Mouse (Mus musculus) left cerebral cortex, adult 6 months (tissue): ENCODE measurements around the gene Lnx1. TPM values are rescaled to one million over a fixed set of nuclear protein-coding genes. Genes with fewer than 3 reads are reported as not detected.

Experiments used
- long read RNA-seq, 2 experiments: library from polyadenylated mRNA; unstranded; transcript quantifications; one replicate each; pipeline ENCODE4 v2.0.0; 2019 to 2020
- polyA plus RNA-seq: library from polyadenylated mRNA; unstranded; fragments of <200 nt; fragmentation: Nextera tagmentation; gene quantifications from 2 replicates; pipeline ENCODE4 v1.2.3, GENCODE M21; 2021

The Lnx1 gene
- polyA plus RNA-seq: 11.5 and 12.9 TPM in 2 replicates
- long read RNA-seq, experiment 1, transcript Lnx1-205 (10 exons, 2,259 nt): major isoform, 69 of 146 reads
- long read RNA-seq, experiment 1, partial matches to known transcripts: 14 of 146 reads
- long read RNA-seq, experiment 1, other reads (novel, unspliced or antisense): 61 of 146 reads
- long read RNA-seq, experiment 2, transcript Lnx1-205 (10 exons, 2,259 nt): major isoform, 7 of 12 reads
- long read RNA-seq, experiment 2, partial matches to known transcripts: 3 of 12 reads
- long read RNA-seq, experiment 2, other reads (novel, unspliced or antisense): 2 of 12 reads

DNA sequence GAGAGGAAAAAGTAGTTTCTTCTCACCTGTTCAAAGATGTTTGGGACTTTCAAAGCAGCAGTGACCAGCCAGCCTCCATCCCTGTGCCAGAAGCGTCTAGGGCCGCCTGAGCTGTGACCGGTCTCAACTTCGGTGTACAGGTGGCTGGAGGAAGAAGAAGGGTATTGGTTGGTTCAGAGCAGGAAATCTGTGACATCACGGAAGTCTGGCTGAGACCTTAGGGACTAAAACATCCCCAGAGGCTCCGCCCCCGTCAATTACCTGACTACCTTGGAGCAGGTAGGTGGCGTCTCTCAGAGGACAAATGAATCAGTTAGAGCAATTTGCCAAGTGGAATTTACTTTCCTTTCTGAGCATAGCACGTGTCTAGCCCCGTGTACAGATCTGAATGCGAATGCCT lies at the start of gene Lnx1:
Lnx1 (minus strand) TSS at position 147 of the 400 bp plus-strand sequence.

Other genes with a start within 250 kb of the Lnx1 start
- 19.2 and 20.7 TPM in 2 replicates for gene Scfd2, start 171.2 kb downstream of the Lnx1 start, polyA plus RNA-seq
- 31.9 and 36.7 TPM in 2 replicates for gene Fip1l1, start 167.5 kb downstream of the Lnx1 start, polyA plus RNA-seq